Mouse (Mus musculus) liver, embryonic 11.5 days (tissue): ENCODE measurements around the gene Tnks1bp1. TPM values are rescaled to one million over a fixed set of nuclear protein-coding genes. Genes with fewer than 3 reads are reported as not detected.

Experiments used
- ATAC-seq: fragments of 200-750 bp; cut with Nextera tagmentation; replicated peaks from 2 replicates; pipeline ENCODE4 v1.8.0; 2017; ENCODE audit warnings: moderate number of reproducible peaks, mild to moderate bottlenecking, moderate TSS enrichment, moderate library complexity; ENCODE audit not compliant: low FRiP score
- DNase-seq: peaks from one replicate; pipeline ENCODE4 v3.0.0-alpha.2; 2017; ENCODE audit warnings: low spot score
- H3K27ac ChIP-seq: fragments of 300-500 bp; sonication (generic); 2 replicates; pipeline ENCODE4 v1.5.1; 2014; ENCODE audit warnings: mild to moderate bottlenecking, low read depth, low read length, control low read depth
- H3K27me3 ChIP-seq: fragments of 300-500 bp; sonication (generic); replicated peaks from 2 replicates; pipeline ENCODE4 v1.6.1; 2014; ENCODE audit warnings: low read length, mixed read lengths; ENCODE audit not compliant: control insufficient read depth, insufficient read depth
- H3K36me3 ChIP-seq: fragments of 300-500 bp; sonication (generic); 2 replicates; pipeline ENCODE4 v1.6.1; 2014; ENCODE audit warnings: mild to moderate bottlenecking, low read length, moderate library complexity, mixed read lengths; ENCODE audit not compliant: control insufficient read depth, insufficient read depth
- H3K4me1 ChIP-seq: fragments of 300-500 bp; sonication (generic); replicated peaks from 2 replicates; pipeline ENCODE4 v1.6.1; 2014; ENCODE audit warnings: low read length, mixed read lengths; ENCODE audit not compliant: control insufficient read depth, insufficient read depth
- H3K4me2 ChIP-seq: fragments of 300-500 bp; sonication (generic); 2 replicates; pipeline ENCODE4 v1.6.1; 2014; ENCODE audit warnings: mild to moderate bottlenecking, control low read depth, moderate library complexity
- H3K4me3 ChIP-seq: fragments of 300-500 bp; sonication (generic); 2 replicates; pipeline ENCODE4 v1.5.1; 2014; ENCODE audit warnings: low read depth, low read length, control low read depth
- H3K9ac ChIP-seq: fragments of 300-500 bp; sonication (generic); 2 replicates; pipeline ENCODE4 v1.6.1; 2014; ENCODE audit warnings: low read depth, low read length, control low read depth
- H3K9me3 ChIP-seq: fragments of 300-500 bp; sonication (generic); 2 replicates; pipeline ENCODE4 v1.6.1; 2016; ENCODE audit warnings: low read length, inconsistent platforms, mixed read lengths; ENCODE audit not compliant: control insufficient read depth
- WGBS: fragments of 180-500 bp; shearing (Covaris S2); extraction: QIAGEN DNeasy Blood & Tissue Kit; methylation state at CpG from one replicate; pipeline ENCODE4 v1.1.7; 2014; 5-methylcytosine and 5-hydroxymethylcytosine counted together
- polyA plus RNA-seq: library from polyadenylated mRNA; unstranded; fragments of >200 nt; fragmentation: Nextera tagmentation; extraction: Ambion mirVana; gene quantifications from 2 replicates; pipeline ENCODE4 v1.2.1, GENCODE M21; 2014

Gene Tnks1bp1
- polyA plus RNA-seq, 1 experiment from 2014 or later, result 3.7 TPM

- Histone ChIP-seq H3K36me3 (peaks cover 6% of the 10 kb centered on the region; the same call in 1 of the 2 replicates), H3K9me3 (no peaks in the 10 kb centered on the region), H3K9ac (peak overlapping the region; percentile 31), H3K4me2 (peak overlapping the region; percentile 51), H3K27ac (no peak overlapping the region), H3K4me3 (peak overlapping the region; percentile 41), H3K4me1 (no peaks in the 10 kb centered on the region), H3K27me3 (no peaks in the 10 kb centered on the region)
- DNase-seq (no peak), ATAC-seq (peak; percentile 66)
- WGBS, result 16% methylated on average over 11 of the region's 11 CpGs
Measured at GRCm38 (mm10) chr2:85060591-85061060, 12.8 kb downstream of the Tnks1bp1 start.

DNA sequence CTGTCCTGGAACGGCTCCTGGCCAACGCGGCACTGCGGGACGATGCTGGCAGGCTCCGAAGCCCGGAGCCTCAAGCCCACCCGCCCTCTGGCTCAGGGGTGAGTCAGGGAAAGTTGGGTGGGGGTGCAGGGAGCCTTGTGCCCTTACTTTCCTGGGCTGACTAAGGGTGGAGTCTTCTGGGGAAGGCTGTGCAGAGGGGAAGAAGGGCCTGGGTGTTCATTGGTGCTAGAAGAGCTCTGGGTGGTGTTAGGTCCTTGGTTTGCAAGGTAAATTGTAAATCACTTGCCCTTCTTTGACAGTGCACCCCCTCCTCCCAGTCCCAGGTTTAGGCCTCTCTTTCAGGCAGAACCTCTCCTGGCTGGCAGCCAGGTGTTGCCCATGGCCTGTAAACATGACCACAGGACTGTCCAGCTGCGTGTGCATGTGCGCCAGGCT, 13.3 kb downstream of the Tnks1bp1 start:
- Histone ChIP-seq H3K4me3 (peak overlapping the region; percentile 41), H3K4me1 (no peaks in the 10 kb centered on the region), H3K4me2 (peak overlapping the region; percentile 51), H3K36me3 (peaks cover 6% of the 10 kb centered on the region; the same call in 1 of the 2 replicates), H3K9me3 (no peaks in the 10 kb centered on the region), H3K9ac (peak overlapping the region; percentile 31), H3K27ac (no peak overlapping the region), H3K27me3 (no peaks in the 10 kb centered on the region)
- ATAC-seq (0 out of 2 replicates have a peak, but pooled peaks have one; percentile 1), DNase-seq (no peak)
- 23% methylated on average over 10 of the region's 10 CpGs for WGBS

GRCm38 (mm10) chr2:85065141-85065875, 17.5 kb downstream of the Tnks1bp1 start:
- H3K4me1 ChIP-seq, result no peaks in the 10 kb centered on the region
- no peaks in the 10 kb centered on the region; the same call in 1 of the 2 replicates for H3K36me3 ChIP-seq
- no peaks in the 10 kb centered on the region for H3K27me3 ChIP-seq
- DNase-seq (no peak), ATAC-seq (no peak)
- 75% methylated on average over 12 of the region's 12 CpGs for WGBS
- H3K9ac ChIP-seq, result no peak overlapping the region
- no peak overlapping the region for H3K4me3 ChIP-seq
- H3K9me3 ChIP-seq, result no peaks in the 10 kb centered on the region
- H3K27ac ChIP-seq, result no peak overlapping the region
- H3K4me2 ChIP-seq, result no peak overlapping the region

DNA sequence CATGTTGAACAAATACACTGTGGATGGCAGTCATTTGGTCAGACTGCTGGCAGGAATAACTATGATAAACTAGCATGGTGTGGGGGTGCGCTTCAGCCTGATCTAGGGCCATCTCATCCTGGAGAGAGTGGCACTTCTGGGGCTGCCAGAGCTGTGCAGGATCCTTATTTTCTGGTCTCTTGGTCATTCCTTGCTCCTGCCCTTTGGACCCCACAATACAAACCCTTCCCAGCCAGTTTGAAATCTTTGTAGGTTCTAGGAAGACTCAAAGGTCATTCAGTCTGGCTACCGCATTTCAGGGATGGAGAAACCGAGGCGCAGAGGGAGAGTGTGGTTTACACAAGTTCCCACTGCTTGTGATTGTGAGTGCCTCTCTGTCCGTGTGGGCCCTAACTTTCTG, 19.1 kb downstream of the Tnks1bp1 start:
- Histone ChIP-seq H3K4me1 (no peaks in the 10 kb centered on the region), H3K9me3 (no peaks in the 10 kb centered on the region), H3K27ac (no peak overlapping the region), H3K9ac (no peak overlapping the region), H3K4me3 (no peak overlapping the region), H3K36me3 (peaks cover 2% of the 10 kb centered on the region; the same call in 1 of the 2 replicates), H3K4me2 (no peak overlapping the region), H3K27me3 (no peaks in the 10 kb centered on the region)
- no peak for ATAC-seq
- no peak for DNase-seq
- 79% methylated on average over 5 of the region's 5 CpGs for WGBS

- Histone ChIP-seq H3K4me1 (no peaks in the 10 kb centered on the region), H3K9ac (no peak overlapping the region), H3K27me3 (no peaks in the 10 kb centered on the region), H3K4me2 (no peak overlapping the region), H3K9me3 (no peaks in the 10 kb centered on the region), H3K27ac (no peak overlapping the region), H3K36me3 (peaks cover 2% of the 10 kb centered on the region; the same call in 1 of the 2 replicates), H3K4me3 (no peak overlapping the region)
- no peak for ATAC-seq
- no peak for DNase-seq
- 79% methylated on average over 10 of the region's 10 CpGs for WGBS
Measured at GRCm38 (mm10) chr2:85067903-85068625, 20.2 kb downstream of the Tnks1bp1 start.

DNA sequence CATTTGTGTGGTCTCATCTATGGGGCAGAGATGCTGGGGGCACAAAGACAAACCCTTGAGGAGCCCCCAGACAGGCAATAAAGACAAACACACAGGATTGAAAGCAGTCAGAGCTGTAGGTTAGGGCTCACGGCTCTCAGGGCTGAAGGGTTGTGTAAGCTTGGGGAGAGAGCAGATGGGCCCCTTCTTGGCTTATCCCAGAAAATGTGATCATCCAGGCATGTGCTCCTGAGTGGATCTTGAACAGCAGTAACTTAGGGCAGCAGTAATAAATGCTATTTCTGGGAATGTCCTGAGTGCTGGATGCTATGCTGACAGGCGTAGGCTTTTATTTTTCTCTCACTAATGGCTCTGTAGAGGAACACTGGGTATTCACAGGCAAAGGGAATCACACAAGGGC, 20.8 kb downstream of the Tnks1bp1 start:
- no peaks in the 10 kb centered on the region for H3K4me1 ChIP-seq
- WGBS, result 85% methylated on average over 2 of the region's 2 CpGs
- DNase-seq (no peak), ATAC-seq (no peak)
- peaks cover 2% of the 10 kb centered on the region; the same call in 1 of the 2 replicates for H3K36me3 ChIP-seq
- H3K4me2 ChIP-seq, result no peak overlapping the region
- H3K4me3 ChIP-seq, result no peak overlapping the region
- no peaks in the 10 kb centered on the region for H3K9me3 ChIP-seq
- no peak overlapping the region for H3K9ac ChIP-seq
- H3K27me3 ChIP-seq, result no peaks in the 10 kb centered on the region
- H3K27ac ChIP-seq, result no peak overlapping the region

- Histone ChIP-seq H3K4me3 (no peak overlapping the region), H3K27ac (no peak overlapping the region), H3K36me3 (peaks cover 2% of the 10 kb centered on the region; the same call in 1 of the 2 replicates), H3K9ac (no peak overlapping the region), H3K4me2 (no peak overlapping the region), H3K9me3 (no peaks in the 10 kb centered on the region), H3K4me1 (no peaks in the 10 kb centered on the region), H3K27me3 (no peaks in the 10 kb centered on the region)
- DNase-seq (no peak), ATAC-seq (no peak)
- 73% methylated on average over 15 of the region's 15 CpGs for WGBS
Measured at GRCm38 (mm10) chr2:85070086-85070485, 22.3 kb downstream of the Tnks1bp1 start.

GRCm38 (mm10) chr2:85071921-85072320, 24.1 kb downstream of the Tnks1bp1 start:
- Histone ChIP-seq H3K4me1 (no peaks in the 10 kb centered on the region), H3K27me3 (no peaks in the 10 kb centered on the region), H3K9me3 (no peaks in the 10 kb centered on the region), H3K27ac (no peak overlapping the region), H3K9ac (no peak overlapping the region), H3K4me2 (no peak overlapping the region), H3K4me3 (no peak overlapping the region), H3K36me3 (peaks cover 2% of the 10 kb centered on the region; the same call in 1 of the 2 replicates)
- 0 out of 2 replicates have a peak, but pooled peaks have one; percentile 9 for ATAC-seq
- WGBS, result 84% methylated on average over 5 of the region's 5 CpGs
- DNase-seq, result no peak
